Mouse (Mus musculus): ENCODE data around the gene Kazald1. TPM values are rescaled to one million over a fixed set of nuclear protein-coding genes. Genes with fewer than 3 reads are reported as not detected.

Kazald1 gene
- total RNA-seq, 2 experiments from 2014 or later = 5.4 to 6.3 TPM

- DNase-seq = peak; percentile 70
Observed at GRCm38 (mm10) chr19:45047935-45048643, 27.0 kb upstream of the Kazald1 start.

- no peak for DNase-seq
Observed at GRCm38 (mm10) chr19:45048644-45049365, 26.2 kb upstream of the Kazald1 start.

- DNase-seq = no peak
Observed at GRCm38 (mm10) chr19:45049523-45049922, 25.5 kb upstream of the Kazald1 start.

GRCm38 (mm10) chr19:45053451-45053850 lies 21.6 kb upstream of the Kazald1 start:
- no peak for DNase-seq

- DNase-seq = no peak
Observed at GRCm38 (mm10) chr19:45054892-45055690, 19.9 kb upstream of the Kazald1 start.

GRCm38 (mm10) chr19:45056364-45056763 lies 18.7 kb upstream of the Kazald1 start:
- DNase-seq = no peak

GRCm38 (mm10) chr19:45056908-45057698 lies 17.9 kb upstream of the Kazald1 start:
- DNase-seq = no peak

GRCm38 (mm10) chr19:45057724-45058112 lies 17.3 kb upstream of the Kazald1 start:
- no peak for DNase-seq

- peak; percentile 90 for DNase-seq
Observed at GRCm38 (mm10) chr19:45058113-45058839, 16.8 kb upstream of the Kazald1 start.

GRCm38 (mm10) chr19:45058841-45059240 lies 16.2 kb upstream of the Kazald1 start:
- DNase-seq = no peak

- DNase-seq = no peak
Observed at GRCm38 (mm10) chr19:45063565-45064292, 11.3 kb upstream of the Kazald1 start.

GRCm38 (mm10) chr19:45065226-45065625 lies 9.8 kb upstream of the Kazald1 start:
- no peak for DNase-seq

GRCm38 (mm10) chr19:45067170-45067569 lies 7.9 kb upstream of the Kazald1 start:
- DNase-seq = no peak

GRCm38 (mm10) chr19:45067758-45068510 lies 7.1 kb upstream of the Kazald1 start:
- DNase-seq = no peak

GRCm38 (mm10) chr19:45073871-45074542 lies 1.0 kb upstream of the Kazald1 start:
- peak; percentile 62 for DNase-seq

GRCm38 (mm10) chr19:45075323-45076035 lies 438 bp downstream of the Kazald1 start:
- DNase-seq = no peak

GRCm38 (mm10) chr19:45076036-45076575 lies 1.1 kb downstream of the Kazald1 start:
- DNase-seq = no peak
